In the genomic region with DNA sequence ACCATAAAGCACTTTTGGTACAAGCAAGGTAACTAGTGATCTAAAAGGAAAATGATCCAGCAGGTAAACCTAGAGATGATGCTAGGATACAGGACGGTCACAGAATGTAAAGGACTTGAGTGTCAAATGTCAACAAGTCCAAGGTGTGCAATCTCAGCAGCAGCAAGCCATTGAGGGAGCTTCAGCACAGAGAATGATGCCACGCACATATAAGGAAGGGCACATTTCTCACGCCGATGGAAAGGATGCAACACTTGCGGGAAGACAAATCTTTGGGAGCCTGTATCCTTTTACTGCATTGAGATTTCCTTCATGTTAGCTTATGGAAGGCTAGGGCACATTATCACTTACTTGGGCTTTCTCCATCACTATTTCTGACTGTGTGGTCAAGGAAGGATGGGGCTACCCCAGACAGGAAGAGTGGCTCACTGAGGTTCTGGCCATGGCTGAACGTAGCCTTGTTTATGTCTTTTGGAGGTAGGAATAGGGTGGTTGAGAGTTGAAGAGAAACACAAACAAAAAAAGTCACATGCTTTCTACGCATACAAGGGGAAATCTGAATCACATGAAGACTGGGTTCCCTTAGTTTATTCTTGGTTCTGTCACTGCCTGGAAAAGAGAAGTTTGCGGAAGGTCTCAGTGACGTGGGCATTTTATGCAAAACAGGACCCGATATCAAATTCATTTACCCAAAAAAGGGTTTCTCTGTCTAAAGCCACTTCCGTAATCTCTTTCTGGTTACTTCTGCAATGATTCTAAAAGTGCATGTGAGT, we compare ENCODE assay signal across 23 mouse cellular contexts. TPM values are rescaled to one million over a fixed set of nuclear protein-coding genes. Genes with fewer than 3 reads are reported as not detected.
DNase-seq lines count a peak whose midpoint lies in the region; TF ChIP-seq lines count a peak whose summit lies in the region.
"Had no signal": no experiment of that assay in that cellular context is flagged by ENCODE, and none has a peak within 500 bp of the region (broad histone marks: within the 10 kb centered on the region; RNA-seq: fewer than 3 reads in every experiment).

No protein-coding gene starts in this region.

- peak overlapping the region; percentile 86 for H3K27ac ChIP-seq in spleen, adult 2 months (ENCODE audit: insufficient read depth, low read length)
- H3K27ac ChIP-seq in macrophage: peak overlapping the region; percentile 85
- H3K27ac ChIP-seq: embryonic facial prominence, embryonic 13.5 days; forebrain, embryonic 12.5 days; heart, embryonic 10.5 days; kidney, embryonic 15.5 days; left cerebral cortex, adult 2 months; limb, embryonic 10.5 days had no signal

- H3K36me3 ChIP-seq in spleen, adult 2 months (ENCODE audit: control insufficient read depth, insufficient read depth, low read length): peaks cover 3% of the 10 kb centered on the region; the same call in 1 of the 2 replicates
- H3K36me3 ChIP-seq in macrophage (ENCODE audit: inconsistent target): peaks cover 34% of the 10 kb centered on the region; the same call in 1 of the 2 replicates
- peaks cover 6% of the 10 kb centered on the region for H3K36me3 ChIP-seq in splenic B cell, adult 2 months (ENCODE audit: control insufficient read depth, insufficient read depth, low read length, poor library complexity, severe bottlenecking)
- H3K36me3 ChIP-seq: embryonic facial prominence, embryonic 13.5 days; forebrain, embryonic 12.5 days; G1E; heart, embryonic 10.5 days; kidney, embryonic 15.5 days; limb, embryonic 10.5 days had no signal

- no peak overlapping the region for H3K4me3 ChIP-seq in spleen, adult 2 months (ENCODE audit: extremely low read depth, insufficient read depth, insufficient read length)
- H3K4me3 ChIP-seq in macrophage (ENCODE audit: inconsistent target): no peak overlapping the region
- H3K4me3 ChIP-seq: embryonic facial prominence, embryonic 13.5 days; erythroblast, embryonic 14.5 days; forebrain, embryonic 12.5 days; heart, embryonic 10.5 days; kidney, embryonic 15.5 days; left cerebral cortex, adult 2 months; limb, embryonic 10.5 days had no signal

- H3K79me2 ChIP-seq in macrophage (ENCODE audit: inconsistent target): peaks cover 84% of the 10 kb centered on the region

- DNase-seq in heart, adult 11 months: peak; percentile 94
- DNase-seq in heart, postnatal 14 days: no peak
- DNase-seq in spleen, adult 2 months (ENCODE audit: low read depth in 1 of 2, low spot score in 2 of 2): peak in 1 of 2 experiments; percentile 87
- DNase-seq in spleen, postnatal 10 days (ENCODE audit: low spot score in 2 of 2): no peak
- DNase-seq in splenic B cell, adult 2 months (ENCODE audit: low read depth, low spot score): peak; percentile 94
- no peak for DNase-seq in cerebellum, adult 8-10 months
- DNase-seq in layer of hippocampus, adult 9-11 months: no peak
- DNase-seq: adrenal gland, adult 2 months; cerebellum, adult 18-20 months; cerebellum, postnatal 25 days; kidney, postnatal 4 days; liver, postnatal 0 days; thymus, adult 2 months had no signal

- intact Hi-C loops in heart, postnatal 14 days (cut with DNase I): loop anchor here (10.0 kb wide), 1 partner anchor 1044 kb away; no protein-coding TSS in a partner anchor

- no peak for TF ChIP-seq POLR2A in spleen, adult 2 months (IDR thresholded peaks at IDR 0.05; ENCODE audit: low read depth, low read length)

- WGBS in spleen, adult 2 months: 71% methylated on average over 11 of the region's 11 CpGs
- 54% methylated on average over 11 of the region's 11 CpGs for WGBS in macrophage (ENCODE audit: missing documents)

- no peak for TF ChIP-seq CTCF in spleen, adult 2 months (IDR thresholded peaks at IDR 0.05; ENCODE audit: extremely low read depth, insufficient read depth, insufficient read length, insufficient replicate concordance)

- peaks cover 24% of the 10 kb centered on the region for H3K4me1 ChIP-seq in spleen, adult 2 months (ENCODE audit: control insufficient read depth, insufficient read depth, insufficient read length)

- H3K27me3 ChIP-seq in spleen, adult 2 months (ENCODE audit: control insufficient read depth, insufficient read depth, low read length): no peaks in the 10 kb centered on the region
- H3K27me3 ChIP-seq in splenic B cell, adult 2 months (ENCODE audit: control insufficient read depth, insufficient read depth, low read length, poor library complexity, severe bottlenecking): no peaks in the 10 kb centered on the region

RNA-seq across cellular contexts. Expression of a gene that starts 5.8 kb away (rescaled TPM):
- total RNA-seq in heart, postnatal 14 days (2021): 1 to 10 TPM; 3.2 to 5.3 TPM
- polyA plus RNA-seq in spleen, adult 2 months (2012; rRNA removed): 38.3 and 58.4 TPM in 2 replicates
- 1,000 to 10,000 TPM in 3 of 26 experiments, 100 to 1,000 TPM in 15, 10 to 100 TPM in 8; 14.6 to 1,708 (median 282) TPM for total RNA-seq in macrophage (2018; cell fraction: chromatin; rRNA removed)
- 1,000 to 10,000 TPM in 4 of 26 experiments, 100 to 1,000 TPM in 17, 10 to 100 TPM in 5; 28.5 to 1,686 (median 284) TPM for total RNA-seq in macrophage (2018; cell fraction: cytosol; rRNA removed)
- total RNA-seq in macrophage (2018; cell fraction: nucleus; rRNA removed): 1,000 to 10,000 TPM in 8 of 26 experiments, 100 to 1,000 TPM in 13, 10 to 100 TPM in 5; 23.7 to 2,349 (median 542) TPM
- polyA plus RNA-seq in macrophage (2018): 31.7 to 178 TPM (median 91.1 TPM) in 3 replicates
- polyA plus RNA-seq: erythroblast, embryonic 14.5 days; G1E; Patski had no signal

Comparison
In these comparisons a context has a peak if more than half of its experiments do, and no peak if none do; other contexts are left out.
1. DNase-seq: peak in heart, adult 11 months (single experiment) and splenic B cell, adult 2 months (single experiment); none in heart, postnatal 14 days (0 of 2), spleen, postnatal 10 days (0 of 2), cerebellum, adult 8-10 months (single experiment) and layer of hippocampus, adult 9-11 months (single experiment).